Mouse (Mus musculus): ENCODE measurements around the gene Itga7. TPM values are rescaled to one million over a fixed set of nuclear protein-coding genes. Genes with fewer than 3 reads are reported as not detected.

The Itga7 gene
- polyA plus RNA-seq, 1 experiment from 2014 or later: 0.43 TPM

- H3K9ac ChIP-seq (ENCODE audit: low read depth, low read length): no peak overlapping the region
- H3K9me3 ChIP-seq (replicated peaks; ENCODE audit: control insufficient read depth, low read length): no peaks in the 10 kb centered on the region
- H3K4me3 ChIP-seq (ENCODE audit: low read depth, low read length): peak overlapping the region; percentile 18
- peaks cover 24% of the 10 kb centered on the region for H3K27me3 ChIP-seq (ENCODE audit: control insufficient read depth, insufficient read depth, low read length)
- no peak overlapping the region for H3K27ac ChIP-seq (ENCODE audit: low read depth, low read length)
- H3K36me3 ChIP-seq (ENCODE audit: control insufficient read depth, insufficient read depth, low read length): no peaks in the 10 kb centered on the region
- H3K4me1 ChIP-seq (ENCODE audit: control insufficient read depth, insufficient read depth, low read length): 0 out of 2 replicates have a peak, but pooled peaks cover 2% of the 10 kb centered on the region
- WGBS (ENCODE audit: insufficient replicate concordance): 2% methylated on average over 17 of the region's 17 CpGs
- H3K4me2 ChIP-seq: peak overlapping the region; percentile 48
- no peak for ATAC-seq (replicated peaks; ENCODE audit: insufficient number of reproducible peaks, low FRiP score, low TSS enrichment)
Observed at GRCm38 (mm10) chr10:128895952-128896693, 37.5 kb upstream of the Itga7 start.

- no peak overlapping the region for H3K4me2 ChIP-seq
- 33% methylated on average over 1 of the region's 1 CpGs for WGBS (ENCODE audit: insufficient replicate concordance)
Observed at GRCm38 (mm10) chr10:128896807-128897206, 36.8 kb upstream of the Itga7 start.

DNA sequence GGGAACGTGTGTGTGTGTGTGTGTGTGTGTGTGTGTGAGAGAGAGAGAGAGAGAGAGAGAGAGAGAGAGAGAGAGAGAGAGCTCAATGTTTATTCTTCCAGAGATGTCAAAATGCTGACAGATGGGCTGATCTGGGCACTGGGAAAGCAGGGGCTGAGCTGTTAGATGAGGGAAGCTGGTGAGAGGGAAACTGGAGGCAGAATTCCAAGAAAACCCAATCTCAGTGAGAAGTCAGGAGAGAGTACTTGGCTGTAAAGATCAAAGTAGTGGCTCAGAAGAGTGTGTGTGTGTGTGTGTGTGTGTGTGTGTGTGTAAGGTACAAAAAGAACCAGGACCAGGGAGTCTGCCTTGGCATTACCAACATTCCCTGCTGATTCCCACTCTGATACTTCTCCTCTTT, 36.1 kb upstream of the Itga7 start:
- Histone ChIP-seq H3K4me3 (ENCODE audit: low read depth, low read length) (no peak overlapping the region), H3K9ac (ENCODE audit: low read depth, low read length) (no peak overlapping the region), H3K27me3 (ENCODE audit: control insufficient read depth, insufficient read depth, low read length) (peaks cover 24% of the 10 kb centered on the region), H3K9me3 (replicated peaks; ENCODE audit: control insufficient read depth, low read length) (no peaks in the 10 kb centered on the region), H3K4me2 (no peak overlapping the region), H3K36me3 (ENCODE audit: control insufficient read depth, insufficient read depth, low read length) (no peaks in the 10 kb centered on the region), H3K27ac (ENCODE audit: low read depth, low read length) (no peak overlapping the region), H3K4me1 (ENCODE audit: control insufficient read depth, insufficient read depth, low read length) (no peaks in the 10 kb centered on the region)
- WGBS (ENCODE audit: insufficient replicate concordance): 12% methylated on average over 1 of the region's 1 CpGs
- no peak for ATAC-seq (replicated peaks; ENCODE audit: insufficient number of reproducible peaks, low FRiP score, low TSS enrichment)

More at GRCm38 (mm10) chr10:128896807-128897206, 36.8 kb upstream of the Itga7 start:
- Histone ChIP-seq H3K4me3 (ENCODE audit: low read depth, low read length) (no peak overlapping the region), H3K4me1 (ENCODE audit: control insufficient read depth, insufficient read depth, low read length) (0 out of 2 replicates have a peak, but pooled peaks cover 2% of the 10 kb centered on the region), H3K9ac (ENCODE audit: low read depth, low read length) (no peak overlapping the region), H3K9me3 (replicated peaks; ENCODE audit: control insufficient read depth, low read length) (no peaks in the 10 kb centered on the region), H3K27me3 (ENCODE audit: control insufficient read depth, insufficient read depth, low read length) (peaks cover 24% of the 10 kb centered on the region), H3K36me3 (ENCODE audit: control insufficient read depth, insufficient read depth, low read length) (no peaks in the 10 kb centered on the region), H3K27ac (ENCODE audit: low read depth, low read length) (no peak overlapping the region)
- no peak for ATAC-seq (replicated peaks; ENCODE audit: insufficient number of reproducible peaks, low FRiP score, low TSS enrichment)

GRCm38 (mm10) chr10:128899759-128900490, 33.7 kb upstream of the Itga7 start:
- H3K4me1 ChIP-seq (ENCODE audit: control insufficient read depth, insufficient read depth, low read length): no peaks in the 10 kb centered on the region
- H3K9me3 ChIP-seq (replicated peaks; ENCODE audit: control insufficient read depth, low read length): no peaks in the 10 kb centered on the region
- H3K36me3 ChIP-seq (ENCODE audit: control insufficient read depth, insufficient read depth, low read length): no peaks in the 10 kb centered on the region
- WGBS (ENCODE audit: insufficient replicate concordance): 61% methylated on average over 6 of the region's 6 CpGs
- H3K9ac ChIP-seq (ENCODE audit: low read depth, low read length): no peak overlapping the region
- no peak overlapping the region for H3K27ac ChIP-seq (ENCODE audit: low read depth, low read length)
- no peak for ATAC-seq (replicated peaks; ENCODE audit: insufficient number of reproducible peaks, low FRiP score, low TSS enrichment)
- peaks cover 15% of the 10 kb centered on the region for H3K27me3 ChIP-seq (ENCODE audit: control insufficient read depth, insufficient read depth, low read length)
- no peak overlapping the region for H3K4me3 ChIP-seq (ENCODE audit: low read depth, low read length)
- no peak overlapping the region for H3K4me2 ChIP-seq

DNA sequence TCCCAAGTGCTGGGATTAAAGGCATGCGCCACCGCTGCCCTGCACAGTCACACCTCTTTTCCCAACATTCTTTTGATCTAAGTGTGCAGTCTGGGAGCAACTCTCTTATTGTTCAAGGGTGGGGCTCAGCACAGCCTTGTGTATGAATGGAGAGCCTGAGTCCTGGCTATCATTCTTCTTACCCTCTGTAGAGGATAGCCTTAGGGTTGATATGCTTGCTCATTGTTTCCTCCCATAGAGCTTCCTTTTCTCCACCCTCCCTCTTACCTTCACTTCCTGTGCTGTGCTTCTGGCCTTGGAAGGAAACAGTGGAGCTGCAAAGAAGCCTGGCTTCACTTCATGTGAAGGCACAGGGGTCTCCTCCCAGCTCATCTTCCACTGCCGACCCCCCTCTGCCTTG, 32.9 kb upstream of the Itga7 start, which contains the start of gene Cd63:
Cd63 (plus strand) TSS at position 292 of the 400 bp plus-strand sequence.
- Histone ChIP-seq H3K4me1 (ENCODE audit: control insufficient read depth, insufficient read depth, low read length) (no peaks in the 10 kb centered on the region), H3K4me2 (no peak within 1 kb of the TSS), H3K4me3 (ENCODE audit: low read depth, low read length) (no peak within 1 kb of the TSS), H3K36me3 (ENCODE audit: control insufficient read depth, insufficient read depth, low read length) (no peaks in the 10 kb centered on the region), H3K9ac (ENCODE audit: low read depth, low read length) (no peak within 1 kb of the TSS), H3K27me3 (ENCODE audit: control insufficient read depth, insufficient read depth, low read length) (peaks cover 15% of the 10 kb centered on the region), H3K9me3 (replicated peaks; ENCODE audit: control insufficient read depth, low read length) (no peaks in the 10 kb centered on the region), H3K27ac (ENCODE audit: low read depth, low read length) (no peak within 1 kb of the TSS)
- no peak for ATAC-seq (replicated peaks; ENCODE audit: insufficient number of reproducible peaks, low FRiP score, low TSS enrichment)
- 74% methylated on average over 3 of the region's 3 CpGs for WGBS (ENCODE audit: insufficient replicate concordance)

GRCm38 (mm10) chr10:128901409-128901808, 32.2 kb upstream of the Itga7 start:
- H3K9me3 ChIP-seq (replicated peaks; ENCODE audit: control insufficient read depth, low read length): no peaks in the 10 kb centered on the region
- H3K27me3 ChIP-seq (ENCODE audit: control insufficient read depth, insufficient read depth, low read length): peaks cover 9% of the 10 kb centered on the region
- H3K9ac ChIP-seq (ENCODE audit: low read depth, low read length): no peak overlapping the region
- no peak for ATAC-seq (replicated peaks; ENCODE audit: insufficient number of reproducible peaks, low FRiP score, low TSS enrichment)
- 61% methylated on average over 1 of the region's 1 CpGs for WGBS (ENCODE audit: insufficient replicate concordance)
- H3K36me3 ChIP-seq (ENCODE audit: control insufficient read depth, insufficient read depth, low read length): no peaks in the 10 kb centered on the region
- no peak overlapping the region for H3K4me3 ChIP-seq (ENCODE audit: low read depth, low read length)
- H3K27ac ChIP-seq (ENCODE audit: low read depth, low read length): no peak overlapping the region
- no peak overlapping the region for H3K4me2 ChIP-seq
- no peaks in the 10 kb centered on the region for H3K4me1 ChIP-seq (ENCODE audit: control insufficient read depth, insufficient read depth, low read length)

GRCm38 (mm10) chr10:128902409-128902988, 31.1 kb upstream of the Itga7 start:
- Histone ChIP-seq H3K27ac (ENCODE audit: low read depth, low read length) (no peak overlapping the region), H3K4me1 (ENCODE audit: control insufficient read depth, insufficient read depth, low read length) (no peaks in the 10 kb centered on the region), H3K4me2 (no peak overlapping the region), H3K9ac (ENCODE audit: low read depth, low read length) (no peak overlapping the region), H3K36me3 (ENCODE audit: control insufficient read depth, insufficient read depth, low read length) (no peaks in the 10 kb centered on the region), H3K9me3 (replicated peaks; ENCODE audit: control insufficient read depth, low read length) (no peaks in the 10 kb centered on the region), H3K27me3 (ENCODE audit: control insufficient read depth, insufficient read depth, low read length) (0 out of 2 replicates have a peak, but pooled peaks cover 3% of the 10 kb centered on the region), H3K4me3 (ENCODE audit: low read depth, low read length) (no peak overlapping the region)
- no peak for ATAC-seq (replicated peaks; ENCODE audit: insufficient number of reproducible peaks, low FRiP score, low TSS enrichment)
- WGBS (ENCODE audit: insufficient replicate concordance): 83% methylated on average over 3 of the region's 3 CpGs

GRCm38 (mm10) chr10:128904812-128905211, 28.8 kb upstream of the Itga7 start:
- no peak for ATAC-seq (replicated peaks; ENCODE audit: insufficient number of reproducible peaks, low FRiP score, low TSS enrichment)
- Histone ChIP-seq H3K4me1 (ENCODE audit: control insufficient read depth, insufficient read depth, low read length) (peaks cover 6% of the 10 kb centered on the region; the same call in 1 of the 2 replicates), H3K27me3 (ENCODE audit: control insufficient read depth, insufficient read depth, low read length) (no peaks in the 10 kb centered on the region), H3K9ac (ENCODE audit: low read depth, low read length) (no peak overlapping the region), H3K9me3 (replicated peaks; ENCODE audit: control insufficient read depth, low read length) (no peaks in the 10 kb centered on the region), H3K4me3 (ENCODE audit: low read depth, low read length) (no peak overlapping the region), H3K36me3 (ENCODE audit: control insufficient read depth, insufficient read depth, low read length) (no peaks in the 10 kb centered on the region), H3K4me2 (no peak overlapping the region), H3K27ac (ENCODE audit: low read depth, low read length) (no peak overlapping the region)
- 72% methylated on average over 5 of the region's 5 CpGs for WGBS (ENCODE audit: insufficient replicate concordance)

All from heart, embryonic 11.5 days (tissue).